Mouse (Mus musculus): Measurements from ENCODE around the gene Pank1.
A peak's percentile ranks its signal among the peaks of the same experiment; 100 is the strongest.

Pank1 gene

GRCm38 (mm10) chr19:34825946-34826655, 53.2 kb downstream of the Pank1 start:
- DNase-seq (ENCODE audit: low spot score in 2 of 2) = peak in 1 of 2 experiments; percentile 46

DNA sequence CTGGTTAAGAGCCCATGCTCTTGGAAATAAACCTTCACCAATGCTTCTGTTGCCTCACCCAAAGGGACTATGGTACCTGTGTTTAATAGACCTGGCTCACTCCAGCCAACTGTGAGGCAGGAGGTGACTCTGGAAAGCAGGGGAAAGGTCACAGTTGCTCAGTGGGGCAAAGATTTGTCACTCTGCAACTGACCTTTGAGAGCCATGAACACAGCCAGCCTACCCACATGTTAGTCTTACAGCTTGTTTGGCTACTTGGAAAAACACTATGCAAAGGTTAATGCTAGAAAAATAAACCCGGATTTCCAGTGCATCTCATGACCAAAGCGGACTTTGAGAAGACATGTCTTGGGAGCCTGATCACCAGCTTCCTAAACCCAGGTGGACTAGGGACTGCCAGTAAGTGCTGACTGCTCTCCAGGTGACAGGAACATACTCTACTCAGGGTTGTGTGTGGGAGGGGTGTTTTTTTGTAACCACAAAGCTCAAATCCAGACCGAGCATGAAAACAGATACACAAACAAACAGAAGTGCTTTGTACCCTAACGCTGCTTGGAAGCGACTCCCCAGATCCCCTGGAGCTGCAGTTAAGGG, 59.6 kb downstream of the Pank1 start:
- DNase-seq (ENCODE audit: low spot score in 2 of 2) = no peak

- no peak for DNase-seq (ENCODE audit: low spot score in 2 of 2)
Measured at GRCm38 (mm10) chr19:34815371-34815770, 63.9 kb downstream of the Pank1 start.

- no peak for DNase-seq (ENCODE audit: low spot score in 2 of 2)
Measured at GRCm38 (mm10) chr19:34814696-34815095, 64.6 kb downstream of the Pank1 start.

GRCm38 (mm10) chr19:34813961-34814360, 65.3 kb downstream of the Pank1 start:
- no peak for DNase-seq (ENCODE audit: low spot score in 2 of 2)

GRCm38 (mm10) chr19:34813533-34813932, 65.7 kb downstream of the Pank1 start:
- DNase-seq (ENCODE audit: low spot score in 2 of 2) = no peak

DNA sequence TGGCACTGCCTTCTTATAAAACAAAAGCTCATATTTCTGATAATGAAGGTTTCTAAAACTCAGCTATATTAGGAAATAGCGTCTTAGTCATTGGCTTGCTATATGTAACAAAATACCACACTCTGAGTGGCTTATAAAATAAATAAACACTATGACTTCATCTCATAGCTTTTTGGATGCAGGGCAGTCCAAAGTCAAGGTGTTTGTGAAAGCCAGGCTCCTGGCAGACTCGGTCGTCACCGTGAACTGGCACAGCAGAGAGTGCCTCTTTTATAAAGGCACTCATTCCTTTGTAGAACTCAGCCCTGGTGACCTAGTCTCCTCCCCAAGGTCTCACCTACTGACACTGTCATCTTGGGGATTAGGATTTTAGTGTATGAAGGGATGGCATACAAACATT, 66.5 kb downstream of the Pank1 start:
- no peak for DNase-seq (ENCODE audit: low spot score in 2 of 2)

- DNase-seq (ENCODE audit: low spot score in 2 of 2) = no peak
Measured at GRCm38 (mm10) chr19:34807173-34807572, 72.1 kb downstream of the Pank1 start.

GRCm38 (mm10) chr19:34805071-34805470, 74.2 kb downstream of the Pank1 start:
- DNase-seq (ENCODE audit: low spot score in 2 of 2) = no peak

DNA sequence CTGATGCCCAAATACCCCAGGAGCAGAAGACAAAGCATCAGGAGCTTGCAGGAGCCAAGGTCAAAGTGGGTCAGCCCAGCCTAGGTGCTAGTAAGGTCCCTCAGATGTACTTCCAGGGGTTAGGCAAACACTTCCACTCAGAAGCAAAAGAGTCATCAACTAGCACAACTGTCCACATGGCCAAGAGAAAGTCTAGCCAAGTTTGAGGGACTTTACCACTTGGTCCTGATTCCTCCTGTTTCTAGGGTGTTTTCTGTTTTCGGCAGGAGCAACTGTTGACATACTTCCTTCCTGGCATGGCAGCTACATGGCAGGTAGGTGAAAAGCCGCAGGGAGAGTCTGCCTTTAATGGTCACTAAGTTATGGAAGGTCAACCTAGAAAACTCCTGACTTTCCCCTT, 74.7 kb downstream of the Pank1 start:
- DNase-seq (ENCODE audit: low spot score in 2 of 2) = no peak

GRCm38 (mm10) chr19:34803396-34803795, 75.9 kb downstream of the Pank1 start:
- no peak for DNase-seq (ENCODE audit: low spot score in 2 of 2)

GRCm38 (mm10) chr19:34799644-34800267, 79.5 kb downstream of the Pank1 start:
- DNase-seq (ENCODE audit: low spot score in 2 of 2) = no peak

DNA sequence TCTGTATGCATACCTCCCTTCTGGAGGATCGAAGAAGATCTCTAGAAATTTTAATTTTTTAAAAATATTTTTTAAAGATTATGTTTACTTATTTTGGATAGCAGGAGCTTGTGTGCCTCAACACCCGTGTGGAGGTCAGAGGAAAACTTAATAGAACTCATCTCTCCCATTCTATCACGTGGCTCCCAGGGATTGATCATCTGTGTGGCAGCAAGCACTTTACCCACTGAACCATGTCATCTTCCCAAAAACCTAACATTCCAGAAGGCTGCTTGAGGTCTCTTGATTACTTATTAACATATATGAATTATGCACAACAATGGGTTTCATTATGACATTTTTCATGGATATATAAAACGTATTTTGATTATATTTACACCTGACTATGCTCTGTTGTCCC, 82.9 kb downstream of the Pank1 start:
- DNase-seq (ENCODE audit: low spot score in 2 of 2) = no peak

- no peak for DNase-seq (ENCODE audit: low spot score in 2 of 2)
Measured at GRCm38 (mm10) chr19:34782491-34782890, 96.8 kb downstream of the Pank1 start.

GRCm38 (mm10) chr19:34778993-34779392, 100.3 kb downstream of the Pank1 start:
- DNase-seq (ENCODE audit: low spot score in 2 of 2) = no peak

DNA sequence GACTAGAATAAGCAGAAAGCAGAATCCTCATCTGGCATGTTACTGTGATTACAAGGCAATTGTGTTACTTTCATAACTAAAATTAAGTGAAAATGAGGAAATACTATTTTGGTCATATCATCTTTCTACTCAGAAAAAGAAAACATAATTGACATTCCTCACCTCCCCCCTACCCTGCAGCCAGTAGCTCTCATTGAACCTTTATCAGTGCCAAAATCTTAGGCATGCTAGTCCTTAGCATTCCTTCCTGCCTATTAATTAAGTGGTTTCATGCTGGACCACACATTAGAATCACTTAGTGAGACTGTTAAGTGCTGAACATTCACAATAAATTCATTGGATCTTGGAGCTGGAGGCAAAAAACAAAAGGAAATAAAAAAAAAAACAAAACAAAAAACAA, 101.2 kb downstream of the Pank1 start:
- DNase-seq (ENCODE audit: low spot score in 2 of 2) = no peak

- DNase-seq (ENCODE audit: low spot score in 2 of 2) = peak in 1 of 2 experiments; percentile 25
Measured at GRCm38 (mm10) chr19:34772775-34773174, 106.5 kb downstream of the Pank1 start.

GRCm38 (mm10) chr19:34770764-34771163, 108.5 kb downstream of the Pank1 start:
- no peak for DNase-seq (ENCODE audit: low spot score in 2 of 2)

- DNase-seq (ENCODE audit: low spot score in 2 of 2) = no peak
Measured at GRCm38 (mm10) chr19:34758754-34759153, 120.5 kb downstream of the Pank1 start.

All from thymus, postnatal 10 days (tissue).